Mouse (Mus musculus): ENCODE results near the gene Snrpb2.

DNA sequence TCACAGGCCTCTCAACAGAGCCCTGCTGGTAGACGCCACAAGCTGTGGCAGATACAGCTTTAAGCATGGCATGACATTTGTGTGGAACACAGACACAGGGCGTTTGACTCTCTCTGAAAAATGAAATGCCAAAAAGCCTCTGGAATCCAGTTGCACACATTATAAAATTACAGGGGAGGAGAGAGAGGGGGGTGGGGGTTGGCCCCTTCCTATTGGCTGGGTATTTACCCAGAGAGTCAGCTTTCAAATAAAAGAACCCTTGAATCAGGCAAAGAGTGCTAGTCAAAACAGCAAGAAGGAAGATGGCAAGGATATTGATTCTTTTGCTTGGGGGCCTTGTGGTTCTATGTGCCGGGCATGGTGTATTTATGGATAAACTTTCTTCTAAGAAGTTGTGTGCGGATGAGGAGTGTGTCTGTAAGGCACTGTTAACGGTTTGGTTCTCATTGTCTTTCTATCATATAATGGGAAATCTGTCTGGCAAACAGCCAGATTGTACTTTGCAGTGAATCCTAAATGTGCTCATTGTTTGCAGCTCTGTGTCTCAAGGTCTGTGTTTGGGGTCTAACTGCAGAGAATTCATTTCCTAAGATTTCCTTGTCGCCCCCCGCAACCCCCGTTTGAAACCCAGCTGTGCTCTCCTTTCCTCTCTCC lies 15.5 kb downstream of the Snrpb2 start, which contains the start of gene Otor:
- TF ChIP-seq CTCF (IDR thresholded peaks at IDR 0.05; ENCODE audit: low read depth) (no peak), EP300 (IDR thresholded peaks at IDR 0.05; ENCODE audit: low read depth) (no peak)
